Mouse (Mus musculus): ENCODE measurements at regions not wholly inside any gene's neighbourhood (a gene's known extent, or its start where the extent isn't known, plus 50 kb on each side); places are given as distances from the start of the nearest gene placed in this dataset.

GRCm38 (mm10) chr9:23030546-23030945 lies 192.3 kb upstream of the Bmper start:
- H3K27ac ChIP-seq (ENCODE audit: control insufficient read depth, insufficient read depth, low read length) = no peak overlapping the region
- DNase-seq = no peak

DNA sequence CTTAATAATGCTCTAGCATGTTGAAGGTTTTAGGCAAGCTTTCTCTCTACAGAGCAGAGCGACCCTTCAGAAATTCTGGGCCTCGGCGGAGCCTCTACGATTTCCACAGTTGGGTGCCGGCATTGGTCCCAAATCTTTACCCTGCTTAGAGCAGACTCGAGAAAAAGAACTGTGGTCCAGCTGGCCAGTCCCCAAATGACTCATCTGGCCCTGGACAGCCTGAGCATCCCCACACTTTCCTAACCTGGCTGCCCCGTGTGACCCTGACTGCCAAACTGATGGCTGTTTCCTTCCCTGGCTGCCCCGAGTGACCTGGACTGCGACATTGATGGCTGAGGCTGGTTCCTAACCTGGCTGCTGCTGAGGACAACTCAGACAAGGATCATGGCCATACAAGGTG lies 191.0 kb upstream of the Bmper start:
- no peak for DNase-seq
- WGBS = 94% methylated on average over 9 of the region's 9 CpGs
- Histone ChIP-seq H3K4me1 (replicated peaks; ENCODE audit: control insufficient read depth, insufficient read depth, low read length) (no peaks in the 10 kb centered on the region), H3K27ac (ENCODE audit: control insufficient read depth, insufficient read depth, low read length) (no peak overlapping the region), H3K36me3 (ENCODE audit: control insufficient read depth, insufficient read depth, low read length) (no peaks in the 10 kb centered on the region), H3K27me3 (ENCODE audit: control insufficient read depth, insufficient read depth, low read length) (no peaks in the 10 kb centered on the region), H3K4me3 (ENCODE audit: control insufficient read depth, insufficient read depth, low read length) (no peak overlapping the region)
- TF ChIP-seq POLR2A (IDR thresholded peaks at IDR 0.05; ENCODE audit: control insufficient read depth, extremely low read depth, insufficient read depth, low read length, poor library complexity) (no peak), CTCF (IDR thresholded peaks at IDR 0.05; ENCODE audit: borderline replicate concordance, control insufficient read depth, extremely low read depth, insufficient read depth, low read length, poor library complexity) (no peak)

More at GRCm38 (mm10) chr9:23030546-23030945, 192.3 kb upstream of the Bmper start:
- Histone ChIP-seq H3K27me3 (ENCODE audit: control insufficient read depth, insufficient read depth, low read length) (no peaks in the 10 kb centered on the region), H3K36me3 (ENCODE audit: control insufficient read depth, insufficient read depth, low read length) (no peaks in the 10 kb centered on the region), H3K4me1 (replicated peaks; ENCODE audit: control insufficient read depth, insufficient read depth, low read length) (no peaks in the 10 kb centered on the region), H3K4me3 (ENCODE audit: control insufficient read depth, insufficient read depth, low read length) (no peak overlapping the region)
- 91% methylated on average over 2 of the region's 2 CpGs for WGBS
- TF ChIP-seq CTCF (IDR thresholded peaks at IDR 0.05; ENCODE audit: borderline replicate concordance, control insufficient read depth, extremely low read depth, insufficient read depth, low read length, poor library complexity) = no peak
- no peak for TF ChIP-seq POLR2A (IDR thresholded peaks at IDR 0.05; ENCODE audit: control insufficient read depth, extremely low read depth, insufficient read depth, low read length, poor library complexity)

- no peak for DNase-seq
These were observed 187.6 kb upstream of the Bmper start for GRCm38 (mm10) chr9:23035306-23035705.

GRCm38 (mm10) chr9:23035901-23036610 lies 186.8 kb upstream of the Bmper start:
- Histone ChIP-seq H3K4me3 (ENCODE audit: control insufficient read depth, insufficient read depth, low read length) (no peak overlapping the region), H3K27ac (ENCODE audit: control insufficient read depth, insufficient read depth, low read length) (no peak overlapping the region), H3K27me3 (ENCODE audit: control insufficient read depth, insufficient read depth, low read length) (no peaks in the 10 kb centered on the region), H3K4me1 (replicated peaks; ENCODE audit: control insufficient read depth, insufficient read depth, low read length) (no peaks in the 10 kb centered on the region), H3K36me3 (ENCODE audit: control insufficient read depth, insufficient read depth, low read length) (no peaks in the 10 kb centered on the region)
- no peak for TF ChIP-seq POLR2A (IDR thresholded peaks at IDR 0.05; ENCODE audit: control insufficient read depth, extremely low read depth, insufficient read depth, low read length, poor library complexity)
- TF ChIP-seq CTCF (IDR thresholded peaks at IDR 0.05; ENCODE audit: borderline replicate concordance, control insufficient read depth, extremely low read depth, insufficient read depth, low read length, poor library complexity) = no peak
- DNase-seq = no peak
- WGBS = 15% methylated on average over 16 of the region's 16 CpGs

More at GRCm38 (mm10) chr9:23035306-23035705, 187.6 kb upstream of the Bmper start:
- Histone ChIP-seq H3K4me3 (ENCODE audit: control insufficient read depth, insufficient read depth, low read length) (no peak overlapping the region), H3K27ac (ENCODE audit: control insufficient read depth, insufficient read depth, low read length) (no peak overlapping the region), H3K27me3 (ENCODE audit: control insufficient read depth, insufficient read depth, low read length) (no peaks in the 10 kb centered on the region), H3K36me3 (ENCODE audit: control insufficient read depth, insufficient read depth, low read length) (no peaks in the 10 kb centered on the region), H3K4me1 (replicated peaks; ENCODE audit: control insufficient read depth, insufficient read depth, low read length) (no peaks in the 10 kb centered on the region)
- 23% methylated on average over 6 of the region's 6 CpGs for WGBS
- TF ChIP-seq CTCF (IDR thresholded peaks at IDR 0.05; ENCODE audit: borderline replicate concordance, control insufficient read depth, extremely low read depth, insufficient read depth, low read length, poor library complexity) (no peak), POLR2A (IDR thresholded peaks at IDR 0.05; ENCODE audit: control insufficient read depth, extremely low read depth, insufficient read depth, low read length, poor library complexity) (no peak)

- no peak for DNase-seq
- TF ChIP-seq CTCF (IDR thresholded peaks at IDR 0.05; ENCODE audit: borderline replicate concordance, control insufficient read depth, extremely low read depth, insufficient read depth, low read length, poor library complexity) (no peak), POLR2A (IDR thresholded peaks at IDR 0.05; ENCODE audit: control insufficient read depth, extremely low read depth, insufficient read depth, low read length, poor library complexity) (no peak)
- H3K36me3 ChIP-seq (ENCODE audit: control insufficient read depth, insufficient read depth, low read length) = no peaks in the 10 kb centered on the region
- no peaks in the 10 kb centered on the region for H3K27me3 ChIP-seq (ENCODE audit: control insufficient read depth, insufficient read depth, low read length)
- H3K4me1 ChIP-seq (replicated peaks; ENCODE audit: control insufficient read depth, insufficient read depth, low read length) = no peaks in the 10 kb centered on the region
- no peak overlapping the region for H3K4me3 ChIP-seq (ENCODE audit: control insufficient read depth, insufficient read depth, low read length)
- WGBS = 87% methylated on average over 9 of the region's 9 CpGs
- H3K27ac ChIP-seq (ENCODE audit: control insufficient read depth, insufficient read depth, low read length) = no peak overlapping the region
These were observed 185.4 kb upstream of the Bmper start for GRCm38 (mm10) chr9:23037513-23037914.

- Histone ChIP-seq H3K27ac (ENCODE audit: control insufficient read depth, insufficient read depth, low read length) (no peak overlapping the region), H3K27me3 (ENCODE audit: control insufficient read depth, insufficient read depth, low read length) (no peaks in the 10 kb centered on the region), H3K36me3 (ENCODE audit: control insufficient read depth, insufficient read depth, low read length) (no peaks in the 10 kb centered on the region), H3K4me3 (ENCODE audit: control insufficient read depth, insufficient read depth, low read length) (no peak overlapping the region), H3K4me1 (replicated peaks; ENCODE audit: control insufficient read depth, insufficient read depth, low read length) (no peaks in the 10 kb centered on the region)
- TF ChIP-seq CTCF (IDR thresholded peaks at IDR 0.05; ENCODE audit: borderline replicate concordance, control insufficient read depth, extremely low read depth, insufficient read depth, low read length, poor library complexity) = no peak
- no peak for TF ChIP-seq POLR2A (IDR thresholded peaks at IDR 0.05; ENCODE audit: control insufficient read depth, extremely low read depth, insufficient read depth, low read length, poor library complexity)
- 94% methylated on average over 6 of the region's 6 CpGs for WGBS
- DNase-seq = no peak
These were observed 183.3 kb upstream of the Bmper start for GRCm38 (mm10) chr9:23039588-23039987.
